Mouse (Mus musculus): ENCODE measurements around the gene Map3k9.

GRCm38 (mm10) chr12:81685981-81686380 is 95.0 kb downstream of the Map3k9 start:
- TF ChIP-seq CTCF (IDR thresholded peaks at IDR 0.05; ENCODE audit: extremely low read depth, insufficient read length, insufficient replicate concordance, low read depth, low read length) (no peak), POLR2A (IDR thresholded peaks at IDR 0.05; ENCODE audit: low read depth, low read length) (no peak)
